Mouse (Mus musculus): Measurements from ENCODE around the gene Tshz2.
A peak's percentile ranks its signal among the peaks of the same experiment; 100 is the strongest.

The Tshz2 gene

DNA sequence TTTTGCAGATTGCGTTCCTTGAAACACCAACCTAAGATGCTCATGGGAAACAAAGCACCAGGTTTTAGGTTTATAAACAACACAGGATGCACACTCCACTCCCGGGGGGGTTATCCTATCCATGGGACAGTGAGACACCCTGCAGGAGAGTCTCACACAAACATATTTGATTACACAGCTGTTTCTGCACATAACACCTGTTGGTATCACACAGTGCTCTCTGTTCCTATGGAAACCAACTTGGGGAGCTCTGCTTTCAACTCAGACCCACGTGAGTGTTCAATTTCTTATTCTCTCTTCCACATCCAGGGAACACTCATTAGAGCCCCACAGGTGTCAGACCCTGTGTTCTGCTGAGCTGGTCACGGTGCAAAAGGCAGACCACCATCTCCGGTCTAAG, 390.1 kb downstream of the Tshz2 start:
- DNase-seq = no peak

DNA sequence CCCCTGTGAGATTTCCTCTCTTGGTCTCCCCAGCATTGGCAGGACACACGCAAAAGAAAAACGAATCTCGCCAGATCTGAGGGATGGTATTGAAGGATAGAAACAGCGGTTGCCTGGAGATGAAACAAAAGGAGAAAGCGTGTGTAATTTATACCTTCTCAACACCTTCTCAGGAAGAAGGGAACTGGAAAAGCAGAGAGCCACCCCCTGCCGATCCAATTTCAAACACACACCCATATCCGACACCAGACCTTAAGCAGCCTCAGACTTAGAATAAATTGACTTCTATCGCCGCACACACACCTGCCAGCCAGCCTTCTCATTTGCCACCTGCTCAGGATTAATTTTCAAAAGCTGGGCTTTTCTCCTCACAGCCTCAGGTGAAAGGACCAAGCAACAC, 390.9 kb downstream of the Tshz2 start:
- no peak for DNase-seq

DNA sequence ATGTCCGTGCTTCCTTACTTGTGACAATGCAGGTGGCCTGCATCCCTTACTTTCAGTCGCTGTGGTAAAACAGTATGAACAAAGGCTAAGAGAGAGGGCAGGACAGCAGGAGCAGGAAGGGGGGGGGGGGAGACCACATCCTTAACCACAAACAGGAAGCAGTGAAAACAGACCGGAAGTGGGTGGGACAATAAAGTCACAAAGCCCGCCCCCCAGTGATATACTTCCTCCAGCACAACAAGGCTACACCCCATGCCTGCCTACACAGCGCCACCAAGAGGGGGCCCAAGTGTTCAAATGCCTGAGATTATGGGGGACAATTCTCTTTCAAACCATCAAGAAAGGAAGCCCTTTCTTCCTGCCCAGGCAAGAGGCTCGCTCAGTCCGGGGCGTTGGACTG, 392.1 kb downstream of the Tshz2 start:
- DNase-seq = no peak

DNA sequence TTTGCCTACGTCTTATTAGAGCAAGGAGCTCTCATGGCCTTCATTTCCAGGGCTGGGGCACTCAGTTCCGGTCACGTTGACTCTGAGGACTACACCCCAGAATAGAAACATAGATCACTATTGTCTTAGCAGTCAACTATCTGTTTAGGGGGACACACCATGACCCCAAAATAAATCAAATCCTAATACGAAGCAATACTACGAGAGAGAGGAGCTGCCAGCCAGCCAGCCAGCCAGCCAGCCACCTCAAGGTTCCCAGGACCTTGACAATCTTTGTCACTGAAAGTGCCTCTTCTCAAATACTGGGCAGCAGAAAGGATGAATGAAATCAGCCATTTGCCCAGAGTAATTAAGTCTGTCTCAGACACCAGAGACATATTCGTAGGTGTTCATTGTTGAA, 393.1 kb downstream of the Tshz2 start:
- DNase-seq = no peak

DNA sequence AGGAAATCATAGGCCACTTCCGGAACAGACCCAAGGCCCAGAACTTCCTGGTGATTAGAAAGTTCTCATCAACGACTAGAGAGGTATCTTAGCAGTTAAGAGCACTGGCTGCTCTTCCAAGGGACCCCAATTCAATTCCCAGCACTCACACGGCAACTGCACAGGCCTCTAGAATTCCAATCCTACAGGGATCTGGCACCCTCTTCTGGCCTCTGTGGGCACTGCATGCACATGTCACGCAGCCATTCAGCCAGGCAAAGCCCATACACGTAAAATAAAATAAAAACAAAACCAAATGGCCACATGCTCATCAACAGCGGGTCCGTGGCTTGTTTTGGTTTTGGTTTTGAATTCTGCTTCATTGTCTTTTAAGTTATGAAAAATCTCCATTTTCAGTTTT, 395.0 kb downstream of the Tshz2 start:
- DNase-seq = no peak

DNA sequence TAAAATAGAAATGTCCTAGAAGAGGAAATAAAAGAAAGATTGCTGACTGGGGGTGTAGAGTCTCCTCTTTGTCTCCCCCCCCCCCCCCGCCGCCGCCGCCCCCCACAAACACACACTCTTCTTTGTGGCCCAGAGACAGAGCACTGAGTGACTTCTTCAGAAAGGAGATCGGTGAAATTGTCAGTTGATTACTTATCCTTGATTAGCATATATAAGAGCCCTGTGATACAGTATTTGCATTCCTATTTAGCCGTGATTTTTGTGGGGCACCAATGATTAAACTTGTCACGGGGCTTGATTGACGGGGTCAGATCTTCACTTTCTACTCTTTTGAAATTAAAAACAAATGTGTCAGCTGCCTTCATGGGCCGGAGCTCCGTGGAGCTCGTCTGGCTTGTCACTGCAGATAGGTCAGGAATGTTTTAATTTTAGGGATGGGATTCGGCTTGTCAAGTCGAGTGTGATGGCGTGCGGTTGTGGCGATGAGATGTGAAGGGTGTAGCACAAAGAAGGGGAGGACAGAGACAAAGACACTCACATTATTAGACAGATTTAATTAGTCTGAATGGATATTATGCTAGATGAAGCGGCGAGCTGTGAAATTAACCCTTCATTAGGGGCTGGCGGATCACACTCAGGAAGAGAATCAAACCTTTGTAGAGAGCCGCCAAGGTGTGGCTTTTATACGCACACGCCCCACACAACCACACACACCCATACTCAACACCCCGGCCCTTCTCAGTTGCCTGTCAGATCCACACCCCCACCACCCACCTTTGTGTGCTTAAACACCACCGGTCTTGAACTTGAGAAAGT, 395.9 kb downstream of the Tshz2 start:
- no peak for DNase-seq

DNA sequence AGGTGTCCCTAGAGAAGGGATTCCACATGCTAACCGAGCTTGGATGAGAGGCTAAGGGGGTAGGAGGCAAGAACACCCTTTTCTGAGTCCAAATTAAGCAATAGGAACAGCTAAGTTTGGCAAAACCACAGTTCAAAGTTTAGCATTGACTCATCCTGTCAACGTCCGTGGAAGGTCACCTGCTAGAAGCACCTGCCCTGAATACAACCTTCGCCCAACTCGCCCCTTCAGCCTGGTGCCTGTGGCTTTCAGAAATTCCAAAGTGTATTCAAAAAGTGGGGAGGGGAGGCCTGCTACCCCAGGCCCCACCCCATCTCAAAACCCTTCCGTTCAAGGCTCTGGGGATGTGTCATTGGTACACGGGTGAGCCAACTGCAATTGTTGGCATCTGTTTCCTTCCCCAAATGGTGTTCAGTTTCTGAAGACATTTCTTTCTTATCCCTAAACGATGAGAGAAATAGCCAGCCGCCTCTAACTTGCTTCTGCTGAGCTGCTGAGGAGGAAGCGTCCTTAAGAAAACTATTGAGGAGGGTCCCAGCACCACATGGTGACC, 396.6 kb downstream of the Tshz2 start:
- no peak for DNase-seq

DNA sequence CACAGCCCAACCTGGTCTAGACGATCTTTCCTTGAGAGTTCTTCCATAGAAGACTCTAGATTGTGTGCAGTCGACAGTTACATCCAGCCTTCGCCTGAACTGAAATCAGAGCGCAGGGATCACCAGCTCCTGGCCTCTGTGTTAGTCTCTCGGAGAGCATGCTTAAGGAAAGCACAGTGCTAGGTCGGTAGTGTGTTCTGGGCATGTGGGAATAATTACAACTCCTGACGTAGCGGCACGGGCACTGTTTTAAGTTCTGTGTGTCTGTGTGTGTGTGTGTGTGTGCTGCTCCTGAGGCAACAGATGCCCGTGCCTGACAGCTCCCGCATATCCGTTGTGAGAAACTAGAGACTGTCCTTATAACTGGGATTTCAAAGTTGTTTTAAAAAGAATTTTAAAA, 398.4 kb downstream of the Tshz2 start:
- no peak for DNase-seq

DNA sequence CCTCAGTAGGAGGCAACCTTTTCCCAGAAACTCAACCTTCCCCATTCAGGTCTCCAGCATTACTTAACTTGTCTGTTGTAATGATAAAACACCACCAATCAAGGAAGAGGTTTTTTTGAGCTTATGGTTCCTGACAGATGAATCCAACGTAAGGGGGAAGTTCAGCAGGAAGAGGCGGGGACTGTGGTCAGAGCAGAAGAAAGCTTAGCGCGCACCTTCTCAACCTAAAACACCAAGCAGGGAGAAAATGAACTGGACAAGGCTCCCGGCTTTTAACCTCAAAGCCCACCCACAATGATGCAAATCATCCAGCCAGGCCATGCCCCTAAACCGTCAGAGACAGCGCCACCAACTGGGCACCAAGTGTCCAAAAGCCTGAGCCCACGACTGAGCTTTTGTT, 399.1 kb downstream of the Tshz2 start:
- no peak for DNase-seq

DNA sequence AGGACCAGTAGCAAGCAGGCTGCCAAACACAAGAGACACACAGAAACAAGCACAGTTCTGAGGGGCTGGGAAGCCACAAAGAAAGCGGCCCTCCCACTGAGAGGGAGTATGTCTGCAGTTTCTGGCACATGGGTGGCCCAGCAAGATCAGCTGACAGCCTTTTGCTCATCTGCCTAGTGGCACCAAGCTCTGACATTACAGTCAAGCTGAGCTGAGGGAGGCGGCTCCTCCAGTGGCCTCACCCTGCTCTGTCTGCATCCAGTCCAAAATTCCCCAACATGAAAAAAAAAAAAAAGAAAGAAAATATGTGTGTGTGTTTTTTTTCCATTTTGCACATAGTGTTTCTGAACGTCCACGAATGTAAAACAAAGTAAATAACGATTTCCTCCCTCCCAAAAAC, 400.4 kb downstream of the Tshz2 start:
- no peak for DNase-seq

DNA sequence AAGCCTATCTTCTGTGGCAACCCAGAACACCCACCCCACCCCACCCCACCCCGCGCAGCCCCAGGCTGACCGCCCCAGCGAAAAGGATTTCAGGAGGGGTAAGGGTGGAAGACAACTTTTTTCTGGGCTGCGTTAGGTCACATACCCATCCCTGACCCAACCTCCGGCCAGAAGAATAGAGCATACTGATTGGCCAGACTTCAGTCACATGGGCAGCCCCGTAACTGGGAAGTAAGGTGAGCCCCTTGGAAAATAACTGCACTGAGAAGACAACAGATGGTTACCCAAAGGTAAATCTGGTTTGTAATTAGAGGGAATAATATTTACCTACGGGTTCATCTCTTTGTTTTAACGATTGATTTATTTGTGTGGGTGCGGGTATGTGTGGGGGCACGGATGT, 402.0 kb downstream of the Tshz2 start:
- DNase-seq = no peak

DNA sequence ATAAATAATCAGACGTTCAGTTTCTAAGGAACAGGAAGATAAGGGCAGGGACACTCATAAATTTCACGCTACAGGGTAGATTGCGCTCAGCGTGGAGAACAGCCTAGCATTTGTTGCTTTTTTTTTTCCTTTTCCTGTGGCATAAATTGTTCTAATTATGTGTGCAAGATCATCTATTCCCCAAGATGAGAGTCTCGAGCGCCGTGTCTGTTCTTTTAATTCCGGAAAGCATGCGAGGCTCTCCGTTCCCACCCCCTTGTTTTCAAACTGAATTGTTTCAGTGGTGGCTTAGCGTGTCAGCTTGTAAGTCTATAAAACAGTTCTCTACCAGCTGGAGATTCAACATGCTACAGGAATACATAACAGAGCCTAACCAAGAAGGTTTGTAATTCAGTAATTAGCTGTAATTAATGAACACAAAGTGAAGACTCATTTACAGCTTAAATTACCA, 404.0 kb downstream of the Tshz2 start:
- no peak for DNase-seq

DNA sequence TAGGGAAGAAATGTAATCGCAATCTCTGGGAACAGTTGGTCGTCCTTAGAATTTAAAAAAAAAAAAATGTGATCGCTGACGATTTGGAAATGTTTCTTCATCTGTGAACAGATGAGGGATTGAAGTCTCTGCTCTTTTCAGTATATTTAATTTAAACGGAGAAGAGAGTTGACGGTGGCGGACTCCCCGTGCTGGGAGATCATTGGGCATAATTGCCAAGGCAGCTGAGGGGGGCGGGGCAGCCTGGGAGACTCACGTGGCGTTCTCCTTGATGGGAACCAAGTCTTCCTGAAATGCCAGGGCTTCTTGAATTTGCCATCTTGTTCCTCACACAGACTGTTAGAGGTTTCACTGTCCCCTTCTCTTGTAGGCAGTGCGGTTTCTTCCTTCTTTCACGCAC, 404.5 kb downstream of the Tshz2 start:
- peak; percentile 46 for DNase-seq

DNA sequence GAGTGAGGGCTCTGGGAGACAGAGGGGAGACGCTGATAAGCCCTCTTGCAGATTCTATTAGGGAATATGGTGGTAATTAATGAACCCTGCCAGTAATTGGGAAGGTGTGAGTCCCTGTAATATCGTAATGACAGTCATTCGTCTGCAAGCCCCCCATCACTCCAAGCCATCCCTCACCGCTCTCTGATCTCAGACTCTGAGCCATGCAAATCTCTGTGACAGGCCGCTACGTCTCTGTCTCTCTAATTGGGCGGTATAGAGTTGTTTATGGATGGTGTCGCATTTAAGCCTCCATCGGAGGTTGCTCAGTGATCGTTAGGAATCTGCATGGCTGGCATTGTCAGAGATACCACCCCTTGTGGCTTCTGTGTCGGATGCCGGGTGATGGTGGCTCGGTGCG, 407.0 kb downstream of the Tshz2 start:
- no peak for DNase-seq

DNA sequence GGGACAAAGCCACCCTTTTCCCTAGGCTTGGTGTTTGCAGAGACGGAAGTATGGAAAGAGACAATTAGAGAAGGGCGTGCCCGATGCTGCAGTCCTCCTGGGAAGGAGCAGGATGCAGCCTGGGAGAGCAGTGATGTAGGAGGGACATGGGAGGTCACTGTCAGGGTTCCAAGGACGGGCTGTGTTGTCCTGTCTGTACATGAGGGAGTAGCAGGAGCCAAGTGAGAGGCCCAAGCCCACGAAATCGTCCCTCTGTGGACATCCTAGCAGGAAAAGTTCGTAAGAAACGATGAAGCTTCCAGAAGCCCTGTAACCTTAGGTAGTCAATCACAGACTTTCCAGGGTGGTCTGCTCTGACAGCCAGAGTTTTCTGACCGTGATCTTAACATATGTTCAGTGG, 408.3 kb downstream of the Tshz2 start:
- DNase-seq = no peak

DNA sequence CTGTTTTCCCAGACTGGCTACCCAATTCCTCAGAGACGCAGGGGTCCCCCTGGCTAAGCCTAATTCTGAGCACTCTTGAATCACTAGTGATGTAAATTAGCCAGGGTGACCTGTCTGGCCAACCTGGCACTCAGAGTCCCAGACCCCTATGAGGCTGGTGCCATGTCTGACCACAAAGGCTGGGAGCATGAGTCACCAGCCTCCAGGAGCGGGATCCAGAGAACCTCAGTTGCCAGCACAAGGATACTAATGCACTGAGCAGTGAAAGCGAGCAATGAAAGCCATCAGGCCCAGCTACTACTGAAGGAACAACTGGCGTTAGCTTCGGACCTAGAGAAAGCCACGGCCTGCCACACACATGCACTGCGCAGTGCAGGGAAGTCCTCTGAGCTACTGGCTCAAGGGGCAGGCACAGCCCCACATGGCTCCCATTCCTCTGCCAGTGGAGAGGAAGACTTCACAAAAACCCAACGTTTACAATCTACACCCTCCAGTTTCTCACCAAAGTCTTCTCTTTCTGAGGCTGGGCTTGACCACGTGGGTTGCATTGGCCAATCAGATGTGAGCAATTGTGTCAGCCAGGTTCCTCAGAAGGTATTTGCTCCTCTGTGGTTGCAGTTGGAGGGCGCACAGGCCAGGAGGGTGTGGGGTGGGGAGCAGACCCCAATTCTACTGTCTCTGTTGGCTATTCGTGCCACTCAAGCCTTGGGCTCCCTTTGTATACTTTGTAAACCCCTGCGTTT, 409.8 kb downstream of the Tshz2 start:
- no peak for DNase-seq

DNA sequence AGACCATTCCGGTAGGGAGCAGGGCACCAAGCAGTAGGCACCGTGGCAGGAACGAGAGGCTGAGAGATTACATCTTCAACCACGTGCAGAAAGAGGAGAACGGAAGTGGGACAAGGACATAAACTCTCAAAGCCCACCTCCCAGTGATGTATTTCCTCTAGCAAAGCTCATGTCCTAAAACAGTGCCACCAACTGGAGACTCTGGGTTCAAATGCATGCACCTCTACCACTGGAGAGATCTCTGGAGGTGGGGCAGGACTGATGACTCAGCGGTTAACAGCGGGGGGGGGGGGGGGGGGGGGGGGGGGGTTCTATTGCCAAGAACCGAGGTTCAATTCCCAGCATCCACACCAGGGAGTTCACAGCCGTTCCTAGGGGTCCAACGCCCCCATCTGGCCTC, 410.5 kb downstream of the Tshz2 start:
- no peak for DNase-seq

DNA sequence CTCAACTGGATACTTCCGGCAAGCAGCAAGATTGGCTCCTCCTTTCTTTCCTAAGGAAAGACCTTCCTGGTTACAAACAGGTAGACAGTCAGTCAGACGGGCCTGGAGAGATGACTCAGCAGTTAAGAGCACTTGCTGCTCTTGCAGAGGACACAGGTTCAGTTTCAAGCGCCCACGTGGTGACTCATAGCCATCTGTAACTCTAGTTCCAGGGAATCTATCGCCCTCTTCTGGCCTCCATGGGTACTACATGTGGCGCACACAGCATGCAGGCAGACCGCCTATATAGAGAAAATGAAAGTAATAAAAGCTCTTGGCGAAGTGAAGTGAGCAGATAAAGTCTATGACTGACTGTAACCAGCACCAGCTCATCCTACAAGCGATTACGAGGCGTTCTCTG, 413.1 kb downstream of the Tshz2 start:
- no peak for DNase-seq

DNA sequence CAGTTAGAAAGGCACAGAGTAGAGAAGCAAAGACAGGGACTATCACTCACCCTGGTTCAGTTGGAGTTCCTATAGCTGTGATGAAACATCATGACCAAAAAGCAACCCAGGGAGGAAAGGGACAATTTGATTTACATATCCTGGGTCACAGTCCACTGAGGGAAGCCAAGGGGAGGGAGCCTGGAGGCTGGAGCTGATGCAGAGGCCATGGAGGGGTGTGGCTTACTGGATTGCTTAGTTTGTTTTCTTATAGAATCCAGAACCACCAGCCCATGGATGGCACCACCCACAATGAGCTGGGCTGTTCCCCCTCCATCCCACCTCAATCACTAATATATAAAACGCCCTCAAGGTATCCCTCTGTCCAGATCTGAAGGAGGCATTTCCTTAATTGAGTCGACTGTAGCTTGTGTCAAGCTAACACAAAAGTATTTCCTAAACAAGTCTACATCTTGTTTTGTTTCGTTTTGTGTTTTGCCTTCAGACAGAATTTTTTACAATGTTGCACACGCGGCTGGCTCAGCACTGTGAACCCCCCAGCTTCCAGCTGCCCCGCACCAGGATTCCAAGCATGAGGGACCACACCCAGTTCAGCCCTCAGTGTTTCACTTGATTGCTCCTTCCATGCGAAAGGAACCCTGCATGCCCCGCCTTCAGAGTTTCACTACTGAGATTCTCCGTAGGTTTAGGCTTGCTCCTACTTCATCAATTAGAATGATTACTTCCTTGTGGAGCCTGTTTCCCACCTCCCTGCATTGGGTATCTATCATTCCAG, 413.7 kb downstream of the Tshz2 start:
- DNase-seq = no peak

DNA sequence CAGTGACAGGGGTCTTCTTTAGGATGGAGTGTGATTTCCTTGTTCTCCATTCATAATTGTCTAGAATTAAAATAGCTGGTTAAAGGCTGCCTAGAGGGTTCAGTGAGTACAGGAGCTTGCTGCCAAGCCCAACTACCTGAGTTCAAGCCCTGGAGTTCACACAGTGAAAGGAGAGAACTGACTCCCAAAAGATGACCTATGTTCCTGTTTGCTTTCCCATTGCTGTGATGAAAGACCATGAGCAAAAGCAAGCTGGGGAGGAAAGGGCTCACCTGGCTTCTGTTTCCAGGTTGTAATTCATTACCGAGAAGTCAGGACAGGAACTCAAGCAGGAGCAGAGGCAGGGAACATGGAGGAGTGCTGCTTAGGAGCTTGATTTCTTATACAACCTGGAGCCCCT, 416.0 kb downstream of the Tshz2 start:
- DNase-seq = no peak

DNA sequence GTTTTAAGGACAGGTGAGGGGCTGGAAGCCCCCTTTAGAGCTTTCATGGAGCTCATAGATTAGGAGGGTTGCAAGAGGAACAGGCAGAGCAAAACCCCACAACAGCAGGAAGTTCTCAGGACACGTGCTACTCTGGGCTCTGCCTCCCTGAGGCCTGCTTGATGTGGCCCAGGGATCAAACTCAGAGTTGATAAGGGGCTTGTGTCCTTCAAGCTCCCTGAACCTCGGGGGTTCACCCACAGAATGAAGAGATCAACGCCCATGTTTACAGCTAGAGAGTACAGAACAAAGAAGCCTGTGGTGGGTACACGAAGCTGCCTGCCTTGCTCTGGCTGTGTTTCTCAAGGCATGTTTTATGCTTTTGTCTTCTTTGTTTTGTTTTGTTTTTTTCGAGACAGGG, 417.8 kb downstream of the Tshz2 start:
- DNase-seq = no peak

DNA sequence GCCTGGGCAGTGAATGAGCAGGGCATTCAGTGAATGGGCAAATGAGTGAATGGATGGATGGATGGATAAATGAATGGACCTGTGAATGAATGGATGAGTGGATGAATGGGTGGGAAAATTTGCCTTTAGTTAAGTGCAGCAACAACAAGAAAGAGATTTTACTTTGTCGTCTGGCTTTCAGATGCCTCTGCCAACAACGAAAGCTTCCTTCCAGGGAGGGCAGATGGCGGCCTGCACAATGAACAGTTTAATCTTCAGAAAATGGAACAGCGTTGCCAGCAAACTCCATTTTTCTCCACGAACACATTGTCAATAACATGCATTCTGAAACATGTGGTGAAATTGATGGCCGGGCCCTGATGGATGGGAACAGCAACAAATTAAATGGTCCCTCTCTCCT, 418.6 kb downstream of the Tshz2 start:
- DNase-seq = no peak

DNA sequence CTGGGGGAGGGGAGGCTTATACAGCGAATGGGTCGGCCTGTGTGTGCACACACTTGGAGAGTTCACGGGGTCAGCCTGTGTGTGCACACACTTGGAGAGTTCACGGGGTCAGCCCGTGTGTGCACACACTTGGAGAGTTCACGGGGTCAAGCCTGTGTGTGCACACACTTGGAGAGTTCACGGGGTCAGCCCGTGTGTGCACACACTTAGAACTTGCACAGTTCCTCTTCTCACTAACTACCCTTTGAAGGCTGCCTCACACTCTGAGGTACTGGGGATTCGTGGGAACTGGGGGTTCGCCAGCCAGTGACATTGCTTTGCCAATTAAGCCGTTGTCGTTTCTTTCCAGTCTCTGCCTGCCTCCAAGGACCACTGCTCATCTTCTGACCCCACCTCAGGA, 422.1 kb downstream of the Tshz2 start:
- no peak for DNase-seq

DNA sequence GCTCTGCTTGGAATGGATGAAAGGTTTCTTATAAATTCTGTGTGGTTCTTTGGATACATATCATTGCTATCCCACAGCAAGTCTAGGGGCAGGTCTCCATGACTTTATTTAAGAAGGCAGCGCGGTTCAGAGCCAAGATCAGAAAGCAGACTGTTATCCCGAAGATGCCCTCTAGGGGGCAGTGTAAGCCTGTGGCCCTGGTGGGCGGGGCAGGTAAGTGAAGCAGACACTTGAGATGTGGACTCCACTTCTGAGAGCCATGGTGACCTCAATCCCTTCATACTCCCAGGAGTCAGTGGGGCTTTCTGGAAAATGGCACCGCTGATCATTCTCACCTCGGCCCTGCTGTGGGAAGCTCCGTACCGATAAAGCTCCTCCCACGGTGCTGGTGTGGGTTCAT, 422.6 kb downstream of the Tshz2 start:
- peak; percentile 14 for DNase-seq

Measured in right cerebral cortex, postnatal 14 days (tissue).